Mouse (Mus musculus): ENCODE data around the gene Pan2. TPM values are rescaled to one million over a fixed set of nuclear protein-coding genes. Genes with fewer than 3 reads are reported as not detected.

Gene Pan2
- polyA plus RNA-seq (2012; rRNA removed): 13.6 and 15.8 TPM in 2 replicates

GRCm38 (mm10) chr10:128303126-128304021, at the start of gene Pan2:
TSS of gene Pan2 (plus strand) at chr10:128303335.

GRCm38 (mm10) chr10:128253677-128254255, 49.4 kb upstream of the Pan2 start, which contains the start of gene Apon:
TSS of gene Apon (plus strand) at chr10:128254096.

GRCm38 (mm10) chr10:128268371-128268770, 34.8 kb upstream of the Pan2 start, which contains the start of gene Apof:
TSS of gene Apof (plus strand) at chr10:128268671.

GRCm38 (mm10) chr10:128270287-128270841, 32.8 kb upstream of the Pan2 start, which contains the start of gene Stat2:
TSS of gene Stat2 (plus strand) at chr10:128270559.

GRCm38 (mm10) chr10:128298702-128299171, 4.4 kb upstream of the Pan2 start, which contains the start of gene Il23a:
TSS of gene Il23a (minus strand) at chr10:128298752.

GRCm38 (mm10) chr10:128322141-128323108, 19.3 kb downstream of the Pan2 start, which contains the start of gene Cnpy2:
TSS of gene Cnpy2 (plus strand) at chr10:128322459.

GRCm38 (mm10) chr10:128337306-128338181, 34.4 kb downstream of the Pan2 start, which contains the start of gene Cs:
TSS of gene Cs (plus strand) at chr10:128337734.

GRCm38 (mm10) chr10:128368402-128369217, 65.5 kb downstream of the Pan2 start, which contains the start of gene Coq10a:
TSS of gene Coq10a (minus strand) at chr10:128368997.

Other genes with a start within 250 kb of the Pan2 start
- gene Ptges3, start 244.4 kb upstream of the Pan2 start, polyA plus RNA-seq (2012; rRNA removed): 30.8 and 34.7 TPM in 2 replicates
- gene Atp5b, start 220.1 kb upstream of the Pan2 start, polyA plus RNA-seq (2012; rRNA removed): 1,169 and 1,252 TPM in 2 replicates
- 8.8 and 10.8 TPM in 2 replicates for gene Baz2a, start 211.8 kb upstream of the Pan2 start, polyA plus RNA-seq (2012; rRNA removed)
- gene Rbms2, start 123.0 kb upstream of the Pan2 start, polyA plus RNA-seq (2012; rRNA removed): 13.5 and 14.2 TPM in 2 replicates
- gene Gls2, start 108.9 kb upstream of the Pan2 start, polyA plus RNA-seq (2012; rRNA removed): 50.2 and 50.4 TPM in 2 replicates
- gene Spryd4, start 91.5 kb upstream of the Pan2 start, polyA plus RNA-seq (2012; rRNA removed): 34.1 and 34.9 TPM in 2 replicates
- gene Mip, start 77.5 kb upstream of the Pan2 start, polyA plus RNA-seq (2012; rRNA removed): 0.01 TPM in 1 of 2 replicates, not detected in the other
- 6.6 and 6.7 TPM in 2 replicates for gene Timeless, start 71.3 kb upstream of the Pan2 start, polyA plus RNA-seq (2012; rRNA removed)
- gene Apon, start 49.2 kb upstream of the Pan2 start, polyA plus RNA-seq (2012; rRNA removed): 13.0 and 18.7 TPM in 2 replicates
- 813 and 951 TPM in 2 replicates for gene Apof, start 34.7 kb upstream of the Pan2 start, polyA plus RNA-seq (2012; rRNA removed)
- 20.6 and 23.1 TPM in 2 replicates for gene Stat2, start 32.8 kb upstream of the Pan2 start, polyA plus RNA-seq (2012; rRNA removed)
- 0.03 and 0.06 TPM in 2 replicates for gene Il23a, start 4.6 kb upstream of the Pan2 start, polyA plus RNA-seq (2012; rRNA removed)
- 57.3 and 69.2 TPM in 2 replicates for gene Cnpy2, start 19.1 kb downstream of the Pan2 start, polyA plus RNA-seq (2012; rRNA removed)
- gene Cs, start 34.4 kb downstream of the Pan2 start, polyA plus RNA-seq (2012; rRNA removed): 59.5 and 64.0 TPM in 2 replicates
- gene Coq10a, start 65.7 kb downstream of the Pan2 start, polyA plus RNA-seq (2012; rRNA removed): 10.3 and 10.8 TPM in 2 replicates
- 4.4 and 6.2 TPM in 2 replicates for gene Ankrd52, start 73.8 kb downstream of the Pan2 start, polyA plus RNA-seq (2012; rRNA removed)
- gene Slc39a5, start 97.9 kb downstream of the Pan2 start, polyA plus RNA-seq (2012; rRNA removed): 99.5 and 112 TPM in 2 replicates
- 16.8 and 18.7 TPM in 2 replicates for gene Nabp2, start 108.2 kb downstream of the Pan2 start, polyA plus RNA-seq (2012; rRNA removed)
- gene Rnf41, start 108.3 kb downstream of the Pan2 start, polyA plus RNA-seq (2012; rRNA removed): 7.0 and 8.3 TPM in 2 replicates
- 25.6 and 31.2 TPM in 2 replicates for gene Smarcc2, start 155.9 kb downstream of the Pan2 start, polyA plus RNA-seq (2012; rRNA removed)
- gene Myl6, start 190.8 kb downstream of the Pan2 start, polyA plus RNA-seq (2012; rRNA removed): 627 and 720 TPM in 2 replicates
- 0.53 and 0.67 TPM in 2 replicates for gene Myl6b, start 195.3 kb downstream of the Pan2 start, polyA plus RNA-seq (2012; rRNA removed)
- gene Esyt1, start 222.5 kb downstream of the Pan2 start, polyA plus RNA-seq (2012; rRNA removed): 10.8 and 12.1 TPM in 2 replicates
- gene Zc3h10, start 244.4 kb downstream of the Pan2 start, polyA plus RNA-seq (2012; rRNA removed): 4.0 and 4.5 TPM in 2 replicates
- gene Rpl41, start 246.0 kb downstream of the Pan2 start, polyA plus RNA-seq (2012; rRNA removed): 1,648 and 2,151 TPM in 2 replicates